Mouse (Mus musculus): Measurements from ENCODE around the gene Hist2h3b.
"Not testable (repeated sequence)": the region's sequence is repeated elsewhere in the genome, so short reads cannot be mapped to it uniquely, and the experiment has no call there.

The Hist2h3b gene

DNA sequence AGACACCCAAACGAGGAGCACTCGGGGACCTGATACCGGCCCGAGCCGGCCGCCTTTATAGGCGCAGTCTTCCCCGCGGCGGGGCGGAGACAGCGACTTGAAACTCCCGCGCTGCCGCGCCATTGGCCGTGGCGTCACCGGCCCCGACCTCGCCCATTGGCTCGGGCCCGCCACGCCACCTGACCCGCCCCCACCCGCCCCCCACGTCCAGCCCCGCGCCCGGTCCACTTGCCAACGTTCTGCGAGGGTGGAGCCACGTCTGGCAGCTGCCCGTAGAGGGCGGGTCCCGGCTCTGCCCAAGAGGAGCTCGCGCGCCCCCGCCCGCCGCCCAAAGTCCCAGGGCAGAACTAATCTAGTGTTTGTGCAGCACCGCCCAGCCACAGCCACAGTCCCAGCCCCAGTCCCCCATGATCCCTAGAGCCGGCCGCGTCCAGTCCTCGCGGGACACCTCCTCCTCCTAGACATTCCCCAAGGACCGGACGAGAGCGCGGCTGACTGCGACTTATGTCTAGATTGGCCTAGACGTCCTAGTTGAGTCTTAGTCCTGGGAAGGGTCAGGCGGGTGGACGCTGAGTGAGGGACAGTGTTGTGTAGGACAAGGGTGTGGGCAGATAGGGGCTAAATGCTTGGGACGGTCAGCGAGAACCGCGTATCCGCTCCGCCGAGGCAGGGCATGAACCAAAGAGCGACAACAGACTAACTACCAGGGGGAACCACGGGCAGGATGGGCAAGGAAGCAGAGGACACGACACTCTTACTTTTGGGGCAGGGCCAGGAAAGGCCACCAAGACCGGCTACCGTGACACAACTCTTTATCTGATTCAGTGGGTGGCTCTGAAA, 29.3 kb upstream of the Hist2h3b start, which contains the start of gene Hist2h3c2:
Hist2h3c2 (minus strand) TSS at position 174 of the 840 bp plus-strand sequence.
- DNase-seq (ENCODE audit: low read depth, low spot score) = not testable (repeated sequence)

DNA sequence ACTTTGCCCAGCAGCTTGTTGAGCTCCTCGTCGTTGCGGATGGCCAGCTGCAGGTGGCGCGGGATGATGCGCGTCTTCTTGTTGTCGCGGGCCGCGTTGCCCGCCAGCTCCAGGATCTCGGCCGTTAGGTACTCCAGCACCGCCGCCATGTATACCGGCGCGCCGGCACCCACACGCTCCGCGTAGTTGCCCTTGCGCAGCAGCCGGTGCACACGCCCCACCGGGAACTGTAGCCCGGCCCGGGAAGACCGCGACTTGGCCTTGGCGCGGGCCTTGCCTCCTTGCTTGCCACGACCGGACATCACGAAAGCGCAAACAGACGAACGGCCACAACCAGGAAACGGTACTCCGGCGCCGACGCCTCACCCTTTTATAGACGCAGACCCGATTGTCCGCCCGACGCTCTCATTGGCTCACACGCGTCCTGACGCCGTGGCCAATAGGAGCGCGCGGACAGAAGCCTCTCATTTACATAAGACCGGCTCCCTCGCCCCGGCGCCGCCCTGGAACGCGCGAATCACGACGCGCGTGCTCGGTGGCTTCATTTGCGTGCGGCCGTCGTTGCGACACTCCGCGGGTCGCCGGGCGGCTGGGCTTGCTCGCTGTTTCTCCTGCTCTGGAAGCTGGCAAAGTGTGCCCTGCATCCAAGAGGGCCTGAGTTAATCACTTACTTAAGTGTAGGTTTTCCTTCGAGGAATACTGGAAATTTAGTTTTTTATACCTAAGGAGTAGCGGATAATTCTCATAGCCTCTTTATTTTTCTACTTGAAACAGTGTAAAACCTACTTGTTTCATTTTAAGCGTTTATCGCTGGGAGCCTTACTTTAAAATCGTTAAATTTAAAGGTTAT, 28.3 kb upstream of the Hist2h3b start, which contains the start of gene Hist2h2aa2:
Hist2h2aa2 (minus strand) TSS at position 328 of the 850 bp plus-strand sequence.
- DNase-seq (ENCODE audit: low read depth, low spot score) = peak; percentile 90

DNA sequence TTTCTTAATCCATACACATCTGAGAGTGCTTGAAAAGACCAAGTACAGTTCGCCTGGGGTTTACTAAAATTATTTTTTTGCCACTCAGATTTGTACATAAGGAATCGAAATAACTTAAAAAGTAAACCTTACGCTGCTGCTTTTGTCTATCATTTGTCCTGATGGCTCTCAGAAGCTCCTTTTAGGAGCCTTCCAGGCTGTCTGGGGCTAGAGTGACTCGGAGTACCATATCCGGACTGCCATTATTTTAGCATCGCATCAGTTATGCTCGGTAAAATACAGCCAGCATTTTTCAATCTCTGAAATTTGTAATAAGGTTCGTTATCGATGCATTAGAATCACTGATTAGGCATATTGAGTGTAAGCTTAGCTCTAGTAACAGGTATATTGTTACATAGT, 27.7 kb upstream of the Hist2h3b start:
- DNase-seq (ENCODE audit: low read depth, low spot score) = no peak

DNA sequence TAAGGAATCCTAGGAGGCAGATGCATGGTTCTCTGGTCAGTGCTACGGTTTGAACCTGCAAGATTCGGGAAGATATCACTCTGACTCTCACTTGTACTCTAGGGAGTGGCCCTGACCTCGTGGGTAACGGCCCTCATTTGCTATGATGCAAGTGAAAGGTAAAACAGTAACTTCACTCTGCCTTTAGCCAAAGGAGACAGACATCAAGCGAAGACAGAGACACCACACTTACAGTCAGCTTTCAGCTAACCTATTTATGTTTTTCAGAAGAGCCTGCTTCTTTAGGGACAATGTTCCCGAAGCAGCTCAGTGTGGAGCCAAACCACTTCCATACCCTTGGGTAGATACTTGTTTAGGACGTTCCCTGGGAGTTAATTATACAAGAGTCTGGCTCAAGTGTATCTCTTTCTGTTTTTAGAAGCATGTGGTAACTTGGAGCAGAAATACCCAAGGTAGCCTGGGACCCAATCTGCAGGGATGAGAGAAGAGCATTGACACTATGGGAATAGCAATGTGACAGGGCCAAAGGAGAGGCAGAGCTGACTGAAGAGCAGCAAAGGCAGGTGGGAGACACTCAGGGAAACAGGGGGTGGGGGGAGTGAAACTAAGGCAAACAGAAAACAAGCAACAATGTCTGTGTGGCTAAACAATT, 24.4 kb upstream of the Hist2h3b start:
- DNase-seq (ENCODE audit: low read depth, low spot score) = no peak

DNA sequence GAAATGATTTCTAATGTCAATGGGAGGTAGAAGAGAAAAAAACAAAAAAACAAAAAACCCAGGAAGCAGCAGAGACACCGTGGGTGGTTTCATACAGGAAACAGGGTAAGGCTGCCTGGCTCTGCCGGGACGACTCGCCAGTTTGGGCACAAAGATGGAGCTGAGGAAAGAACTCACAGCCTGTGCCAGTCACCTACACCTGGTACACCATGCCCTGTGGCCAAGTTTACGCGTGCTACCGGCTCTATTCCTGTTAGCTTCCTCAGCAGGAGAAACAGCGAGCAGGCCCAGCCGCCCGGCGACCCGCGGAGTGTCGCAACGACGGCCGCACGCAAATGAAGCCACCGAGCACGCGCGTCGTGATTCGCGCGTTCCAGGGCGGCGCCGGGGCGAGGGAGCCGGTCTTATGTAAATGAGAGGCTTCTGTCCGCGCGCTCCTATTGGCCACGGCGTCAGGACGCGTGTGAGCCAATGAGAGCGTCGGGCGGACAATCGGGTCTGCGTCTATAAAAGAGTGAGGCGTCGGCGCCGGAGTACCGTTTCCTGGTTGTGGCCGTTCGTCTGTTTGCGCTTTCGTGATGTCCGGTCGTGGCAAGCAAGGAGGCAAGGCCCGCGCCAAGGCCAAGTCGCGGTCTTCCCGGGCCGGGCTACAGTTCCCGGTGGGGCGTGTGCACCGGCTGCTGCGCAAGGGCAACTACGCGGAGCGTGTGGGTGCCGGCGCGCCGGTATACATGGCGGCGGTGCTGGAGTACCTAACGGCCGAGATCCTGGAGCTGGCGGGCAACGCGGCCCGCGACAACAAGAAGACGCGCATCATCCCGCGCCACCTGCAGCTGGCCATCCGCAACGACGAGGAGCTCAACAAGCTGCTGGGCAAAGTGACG, 23.2 kb upstream of the Hist2h3b start, which contains the start of gene Hist2h2aa1:
Hist2h2aa1 (plus strand) TSS at position 495 of the 884 bp plus-strand sequence.
- peak; percentile 91 for DNase-seq (ENCODE audit: low read depth, low spot score)

DNA sequence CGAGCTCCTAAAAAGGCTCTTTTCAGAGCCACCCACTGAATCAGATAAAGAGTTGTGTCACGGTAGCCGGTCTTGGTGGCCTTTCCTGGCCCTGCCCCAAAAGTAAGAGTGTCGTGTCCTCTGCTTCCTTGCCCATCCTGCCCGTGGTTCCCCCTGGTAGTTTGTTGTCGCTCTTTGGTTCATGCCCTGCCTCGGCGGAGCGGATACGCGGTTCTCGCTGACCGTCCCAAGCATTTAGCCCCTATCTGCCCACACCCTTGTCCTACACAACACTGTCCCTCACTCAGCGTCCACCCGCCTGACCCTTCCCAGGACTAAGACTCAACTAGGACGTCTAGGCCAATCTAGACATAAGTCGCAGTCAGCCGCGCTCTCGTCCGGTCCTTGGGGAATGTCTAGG, 22.4 kb upstream of the Hist2h3b start:
- not testable (repeated sequence) for DNase-seq (ENCODE audit: low read depth, low spot score)

DNA sequence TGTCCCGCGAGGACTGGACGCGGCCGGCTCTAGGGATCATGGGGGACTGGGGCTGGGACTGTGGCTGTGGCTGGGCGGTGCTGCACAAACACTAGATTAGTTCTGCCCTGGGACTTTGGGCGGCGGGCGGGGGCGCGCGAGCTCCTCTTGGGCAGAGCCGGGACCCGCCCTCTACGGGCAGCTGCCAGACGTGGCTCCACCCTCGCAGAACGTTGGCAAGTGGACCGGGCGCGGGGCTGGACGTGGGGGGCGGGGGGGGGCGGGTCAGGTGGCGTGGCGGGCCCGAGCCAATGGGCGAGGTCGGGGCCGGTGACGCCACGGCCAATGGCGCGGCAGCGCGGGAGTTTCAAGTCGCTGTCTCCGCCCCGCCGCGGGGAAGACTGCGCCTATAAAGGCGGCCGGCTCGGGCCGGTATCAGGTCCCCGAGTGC, 22.0 kb upstream of the Hist2h3b start, which contains the start of gene Hist2h3c1:
Hist2h3c1 (plus strand) TSS at position 259 of the 430 bp plus-strand sequence.
- DNase-seq (ENCODE audit: low read depth, low spot score) = not testable (repeated sequence)

DNA sequence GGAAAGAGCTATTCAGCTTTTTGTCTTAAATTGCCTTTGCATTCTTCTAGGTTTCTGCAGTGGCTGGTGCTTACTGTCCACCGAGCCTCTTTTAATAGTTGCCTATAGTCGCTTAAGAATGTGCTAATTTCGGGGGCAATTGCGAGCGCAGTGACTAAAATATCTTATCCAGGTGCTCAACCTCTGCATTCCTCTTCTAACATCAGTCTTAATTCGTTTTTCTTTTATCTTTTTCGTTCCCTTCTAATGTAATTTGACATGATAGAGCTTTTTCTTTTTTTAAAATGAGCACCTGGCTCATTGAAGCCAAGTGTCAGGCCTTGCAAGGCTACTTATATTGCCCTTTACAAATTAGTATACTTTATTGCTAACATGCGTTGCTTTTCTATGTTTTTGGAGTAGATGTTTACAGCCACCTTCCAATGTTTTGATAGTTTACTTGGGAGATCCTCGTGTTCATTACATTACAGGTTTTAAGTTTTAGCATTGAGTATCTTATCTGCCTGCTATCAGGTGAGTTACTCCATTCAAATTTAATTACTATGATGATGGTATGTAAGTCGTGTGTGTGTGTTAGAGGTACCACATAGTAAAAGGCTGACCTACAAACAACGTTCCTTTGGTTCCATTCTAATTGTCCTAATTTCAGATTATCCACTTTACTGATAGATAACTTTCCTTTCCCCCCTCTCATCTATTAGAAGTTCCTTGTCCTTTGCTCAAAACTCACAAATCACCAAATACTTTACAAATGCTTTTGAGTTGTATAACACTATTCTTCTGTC, 20.9 kb upstream of the Hist2h3b start:
- no peak for DNase-seq (ENCODE audit: low read depth, low spot score)

DNA sequence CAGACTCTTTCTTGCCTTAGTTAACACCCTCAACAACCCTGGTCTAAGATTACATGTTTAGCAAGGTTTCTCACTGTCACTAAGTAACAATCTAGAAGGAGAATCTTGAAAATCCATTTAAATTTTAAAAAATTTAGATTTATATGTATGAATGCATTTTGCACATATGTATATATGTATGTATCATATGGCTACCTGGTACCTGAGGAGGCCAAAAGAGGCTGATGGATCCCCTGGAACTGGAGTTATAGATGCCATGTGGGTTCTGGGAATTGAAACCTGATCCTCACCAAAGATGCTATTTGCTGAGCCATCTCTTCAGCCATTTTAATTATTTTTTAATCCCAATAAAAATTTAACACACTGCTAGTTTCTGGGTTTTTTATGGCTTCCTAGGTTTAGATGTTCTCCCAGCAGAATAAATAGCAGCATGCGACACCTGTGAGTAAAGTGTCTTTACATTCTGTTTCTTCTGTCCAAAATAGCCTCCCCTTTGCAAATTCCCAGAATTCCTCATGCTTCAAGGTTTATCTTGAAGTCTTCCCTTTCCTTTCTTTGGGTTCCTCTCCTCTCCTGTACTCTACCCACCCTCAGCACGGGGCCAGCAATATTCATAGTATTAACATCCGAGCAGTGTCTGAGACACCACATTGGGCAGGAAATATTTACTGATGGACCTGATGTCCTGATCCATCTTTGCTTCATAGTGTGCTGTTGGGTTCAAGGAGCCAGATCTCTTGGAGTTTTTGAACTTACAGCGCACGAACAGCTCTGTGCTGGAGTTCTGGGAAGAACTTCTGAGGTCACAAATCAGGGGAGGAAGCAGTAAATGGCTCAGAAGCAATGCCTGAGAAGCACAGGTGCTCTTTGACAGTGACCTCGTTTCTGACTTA, 20.1 kb upstream of the Hist2h3b start:
- DNase-seq (ENCODE audit: low read depth, low spot score) = no peak

DNA sequence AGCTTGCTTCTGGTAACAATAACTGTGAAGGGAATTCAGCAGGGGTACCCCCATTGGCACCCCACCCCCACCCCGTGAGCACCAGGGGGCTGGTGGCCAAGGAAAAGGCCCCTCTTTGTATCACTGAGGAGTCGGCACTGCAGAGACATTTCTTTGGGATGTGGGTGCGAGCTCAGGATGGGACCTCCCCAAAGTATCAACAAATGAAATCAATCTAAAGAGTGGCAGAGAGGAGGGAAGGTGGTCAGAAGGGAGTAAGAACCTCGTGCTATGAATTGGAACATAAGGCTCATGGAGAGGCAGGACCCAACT, 19.5 kb upstream of the Hist2h3b start:
- DNase-seq (ENCODE audit: low read depth, low spot score) = no peak

DNA sequence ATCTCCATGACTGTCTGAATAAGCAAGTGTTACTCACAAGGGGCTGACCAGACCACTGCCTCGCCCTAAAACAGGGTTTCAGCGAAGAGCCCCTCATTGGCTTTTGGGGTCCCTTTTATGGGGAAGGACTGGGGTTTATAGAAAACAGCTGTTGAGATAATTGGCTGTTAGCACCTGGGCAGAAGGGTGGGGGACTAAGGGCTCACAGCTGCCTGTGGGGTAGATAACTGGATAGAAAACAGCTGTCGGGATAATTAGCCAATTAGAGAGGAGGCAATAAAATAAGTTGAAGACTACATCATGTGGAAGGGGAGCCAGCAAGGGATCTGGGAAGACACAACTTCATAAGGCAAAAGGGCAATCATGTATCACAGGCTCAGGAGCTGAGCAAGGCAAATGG, 17.6 kb upstream of the Hist2h3b start:
- DNase-seq (ENCODE audit: low read depth, low spot score) = no peak

DNA sequence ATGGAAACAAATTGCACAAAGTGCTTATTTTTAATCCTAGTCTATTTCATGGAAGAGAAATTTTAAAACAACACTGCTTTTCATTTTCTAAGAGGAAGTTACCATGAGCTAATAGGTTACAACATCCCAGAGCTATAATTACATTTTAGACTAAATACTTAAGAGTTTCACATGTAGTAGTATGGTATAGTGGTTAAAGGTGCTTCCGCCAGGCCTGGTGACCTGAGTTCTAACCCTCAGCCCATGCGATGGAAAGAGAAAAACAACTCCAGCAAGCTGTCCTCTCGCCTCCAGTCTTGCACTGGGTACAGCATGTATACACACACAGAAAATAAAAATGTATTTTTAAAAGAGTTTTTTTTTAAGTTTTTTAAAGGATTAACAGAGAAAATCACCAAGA, 16.7 kb upstream of the Hist2h3b start:
- DNase-seq (ENCODE audit: low read depth, low spot score) = no peak

DNA sequence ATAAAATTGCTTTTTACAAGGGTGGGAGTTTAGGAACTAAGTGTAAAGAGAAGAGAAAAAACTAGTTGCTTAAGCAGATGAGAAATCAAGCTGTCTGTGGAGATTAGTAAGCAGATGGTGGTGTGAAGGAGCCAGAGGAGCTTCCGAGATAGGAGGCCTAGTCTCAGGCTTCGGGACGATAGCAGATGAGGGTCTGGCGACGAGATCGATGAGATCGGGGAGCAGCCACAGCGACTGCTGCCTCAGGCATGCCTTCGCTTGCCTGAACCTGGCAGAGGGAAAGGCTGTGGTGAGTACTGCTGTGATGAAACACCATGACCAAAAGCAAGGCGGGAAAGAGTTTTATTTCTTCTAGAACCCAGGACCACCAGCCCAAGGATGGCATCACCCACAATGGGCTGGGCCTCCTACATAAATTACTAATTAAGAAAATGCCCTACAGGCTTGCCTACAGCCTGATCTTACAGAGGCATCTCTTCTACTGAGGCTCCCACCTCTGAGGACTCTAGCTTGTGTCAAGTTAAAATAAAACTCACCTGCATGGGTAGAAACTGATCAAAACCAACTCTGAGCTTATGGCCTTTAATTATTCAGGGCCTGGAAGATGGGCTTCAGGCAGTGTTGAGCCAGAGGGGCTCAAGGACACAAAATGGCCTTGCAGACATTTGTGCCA, 13.6 kb upstream of the Hist2h3b start:
- DNase-seq (ENCODE audit: low read depth, low spot score) = peak; percentile 58

DNA sequence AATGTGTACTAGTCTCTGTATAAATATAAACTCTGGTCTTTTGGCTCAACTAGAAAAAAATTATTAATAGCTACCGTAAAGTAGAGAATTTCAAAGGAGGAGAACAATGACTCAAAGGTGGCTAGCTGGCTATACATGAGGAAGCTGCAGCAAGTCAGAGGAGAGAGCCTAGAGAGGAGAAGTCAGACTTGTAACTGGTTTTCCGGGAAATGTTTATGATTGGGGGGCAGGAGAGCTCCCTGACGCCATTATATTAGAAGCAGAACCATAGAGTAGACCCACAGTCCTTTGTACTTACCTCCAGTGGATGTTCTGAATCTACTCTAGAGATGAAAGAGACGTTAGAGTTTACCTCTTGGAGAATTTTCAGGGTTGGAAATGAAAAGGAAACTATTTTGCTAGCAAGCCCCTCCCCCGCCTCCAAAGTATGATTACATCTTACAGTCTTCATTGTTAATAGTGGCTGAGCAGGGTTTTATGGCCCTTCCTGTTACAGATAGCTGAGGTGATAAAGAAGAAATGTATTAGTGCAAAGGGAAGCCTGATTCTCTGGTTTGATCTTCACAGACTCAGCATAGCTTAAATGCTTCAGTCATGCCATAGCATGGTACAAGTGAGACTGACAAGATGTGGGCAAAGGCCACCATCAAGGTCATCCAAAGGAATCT, 12.4 kb upstream of the Hist2h3b start:
- DNase-seq (ENCODE audit: low read depth, low spot score) = no peak

DNA sequence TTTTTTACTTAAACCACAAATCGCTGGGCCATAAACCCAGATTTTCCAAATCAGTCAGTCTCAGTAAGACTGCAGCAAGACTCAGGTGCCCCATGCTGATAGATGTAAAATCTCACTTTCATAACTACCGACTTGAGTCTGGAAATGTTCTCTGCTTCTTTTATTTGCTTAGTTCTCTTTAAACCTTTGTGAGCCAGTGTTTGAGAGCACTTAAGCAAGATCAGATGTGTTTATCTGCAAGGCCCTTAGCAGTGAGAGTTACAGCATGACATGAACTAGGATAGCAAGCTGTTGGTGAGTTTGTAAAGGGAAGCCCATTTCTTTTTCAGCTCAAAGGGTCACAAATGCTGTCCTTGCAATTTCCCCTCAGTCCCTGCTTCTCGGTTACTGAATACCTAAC, 11.3 kb upstream of the Hist2h3b start:
- no peak for DNase-seq (ENCODE audit: low read depth, low spot score)

DNA sequence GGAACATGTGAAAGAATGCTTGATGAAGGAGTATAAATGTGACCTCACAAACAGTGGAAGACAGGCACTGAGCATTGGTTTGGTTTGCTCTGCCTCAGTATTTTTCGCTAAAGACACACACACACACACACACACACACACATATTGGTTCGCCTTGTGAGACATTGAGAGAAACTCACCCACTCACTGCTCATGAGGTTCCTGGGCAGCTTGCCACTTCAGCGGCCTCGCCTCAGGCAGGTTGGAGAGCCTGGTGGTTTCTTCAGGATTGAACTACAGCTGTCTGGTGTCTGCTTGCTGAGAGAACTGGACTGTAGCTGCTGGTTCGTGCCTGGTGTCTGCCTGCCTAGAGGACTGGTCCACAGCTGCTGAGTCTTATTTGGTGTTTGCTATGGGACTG, 8.2 kb upstream of the Hist2h3b start:
- DNase-seq (ENCODE audit: low read depth, low spot score) = peak; percentile 43

DNA sequence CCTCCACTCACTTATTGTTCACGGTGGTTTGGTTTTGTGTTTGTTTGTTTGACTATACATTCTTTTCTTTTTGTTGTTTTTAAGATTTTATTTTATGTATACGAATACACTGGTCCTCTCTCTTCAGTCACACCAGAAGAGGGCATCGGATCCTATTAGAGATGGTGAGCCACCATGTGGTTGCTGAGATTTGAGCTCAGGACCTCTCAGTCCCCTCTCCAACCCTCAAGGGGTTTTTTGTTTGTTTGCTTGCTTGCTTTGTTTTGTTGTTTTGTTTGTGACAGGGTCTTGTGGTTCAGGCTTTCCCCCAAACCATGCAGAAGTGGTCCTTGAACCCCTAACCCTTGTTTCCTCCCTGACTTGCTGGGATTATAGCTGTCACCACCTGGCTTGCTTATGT, 6.8 kb upstream of the Hist2h3b start:
- DNase-seq (ENCODE audit: low read depth, low spot score) = peak; percentile 40
